Mouse (Mus musculus) urinary bladder, postnatal 36 days (tissue): ENCODE measurements around the gene Ppp1r9a.

Source experiments
- DNase-seq, 2 experiments: peaks; one replicate each; pipeline ENCODE4 v3.0.0; 2022; ENCODE audit warnings: low spot score in 2 of 2, mixed read lengths in 1 of 2

Gene Ppp1r9a

GRCm38 (mm10) chr6:5039316-5039715, 136.6 kb downstream of the Ppp1r9a start:
- no peak for DNase-seq

GRCm38 (mm10) chr6:5045854-5046253, 143.1 kb downstream of the Ppp1r9a start:
- DNase-seq: no peak

GRCm38 (mm10) chr6:5048025-5048424, 145.3 kb downstream of the Ppp1r9a start:
- DNase-seq: no peak

GRCm38 (mm10) chr6:5052309-5052708, 149.6 kb downstream of the Ppp1r9a start:
- DNase-seq: no peak

GRCm38 (mm10) chr6:5054446-5055095, 151.9 kb downstream of the Ppp1r9a start:
- DNase-seq: no peak

GRCm38 (mm10) chr6:5074736-5075135, 172.0 kb downstream of the Ppp1r9a start:
- DNase-seq: no peak

GRCm38 (mm10) chr6:5075680-5076079, 173.0 kb downstream of the Ppp1r9a start:
- no peak for DNase-seq

GRCm38 (mm10) chr6:5078009-5078408, 175.3 kb downstream of the Ppp1r9a start:
- DNase-seq: no peak

- DNase-seq: no peak
Measured at GRCm38 (mm10) chr6:5079108-5079507, 176.4 kb downstream of the Ppp1r9a start.

- DNase-seq: no peak
Measured at GRCm38 (mm10) chr6:5080094-5080493, 177.4 kb downstream of the Ppp1r9a start.

- no peak for DNase-seq
Measured at GRCm38 (mm10) chr6:5080496-5080895, 177.8 kb downstream of the Ppp1r9a start.

- DNase-seq: no peak
Measured at GRCm38 (mm10) chr6:5081099-5081498, 178.4 kb downstream of the Ppp1r9a start.

- DNase-seq: no peak
Measured at GRCm38 (mm10) chr6:5082144-5082543, 179.4 kb downstream of the Ppp1r9a start.

- no peak for DNase-seq
Measured at GRCm38 (mm10) chr6:5082740-5083139, 180.0 kb downstream of the Ppp1r9a start.

- DNase-seq: no peak
Measured at GRCm38 (mm10) chr6:5083957-5084356, 181.2 kb downstream of the Ppp1r9a start.

- no peak for DNase-seq
Measured at GRCm38 (mm10) chr6:5091873-5092272, 189.2 kb downstream of the Ppp1r9a start.

- no peak for DNase-seq
Measured at GRCm38 (mm10) chr6:5092795-5093194, 190.1 kb downstream of the Ppp1r9a start.

- peak in 1 of 2 experiments; percentile 21 for DNase-seq
Measured at GRCm38 (mm10) chr6:5093516-5093915, 190.8 kb downstream of the Ppp1r9a start.

GRCm38 (mm10) chr6:5095365-5095973, 192.8 kb downstream of the Ppp1r9a start:
- DNase-seq: no peak

- DNase-seq: no peak
Measured at GRCm38 (mm10) chr6:5097309-5097708, 194.6 kb downstream of the Ppp1r9a start.

- DNase-seq: no peak
Measured at GRCm38 (mm10) chr6:5099282-5099681, 196.6 kb downstream of the Ppp1r9a start.

GRCm38 (mm10) chr6:5099842-5100241, 197.1 kb downstream of the Ppp1r9a start:
- no peak for DNase-seq

- DNase-seq: no peak
Measured at GRCm38 (mm10) chr6:5100347-5100746, 197.6 kb downstream of the Ppp1r9a start.

- DNase-seq: no peak
Measured at GRCm38 (mm10) chr6:5102741-5103140, 200.0 kb downstream of the Ppp1r9a start.
